Mouse (Mus musculus): ENCODE results near the gene Asf1a. TPM values are rescaled to one million over a fixed set of nuclear protein-coding genes. Genes with fewer than 3 reads are reported as not detected.
"Not testable (repeated sequence)": the region's sequence is repeated elsewhere in the genome, so short reads cannot be mapped to it uniquely, and the experiment has no call there.

Gene Asf1a
- total RNA-seq, 2 experiments from 2014 or later, result 27.2 to 29.9 TPM

GRCm38 (mm10) chr10:53635246-53635971 is 38.9 kb downstream of the Asf1a start:
- no peak for DNase-seq (ENCODE audit: low spot score in 2 of 2)

GRCm38 (mm10) chr10:53641507-53641906 is 45.0 kb downstream of the Asf1a start:
- no peak for DNase-seq (ENCODE audit: low spot score in 2 of 2)

GRCm38 (mm10) chr10:53650683-53651082 is 54.1 kb downstream of the Asf1a start:
- DNase-seq (ENCODE audit: low spot score in 2 of 2), result no peak

- DNase-seq (ENCODE audit: low spot score in 2 of 2), result not testable (repeated sequence)
Measured at GRCm38 (mm10) chr10:53654239-53654638, 57.7 kb downstream of the Asf1a start.

Other genes with a start within 250 kb of the Asf1a start
- 1 to 10 TPM; 8.2 to 8.6 TPM for gene Cep85l, start 216.8 kb upstream of the Asf1a start, total RNA-seq (2021)
- gene Mcm9, start 33.7 kb downstream of the Asf1a start, total RNA-seq (2021), result 1 to 10 TPM; 5.9 to 8.2 TPM
- 1 to 10 TPM; 2.4 to 3.3 TPM for gene Fam184a, start 154.4 kb downstream of the Asf1a start, total RNA-seq (2021)